Mouse (Mus musculus): Measurements from ENCODE around the gene Sh3bp5l.

DNA sequence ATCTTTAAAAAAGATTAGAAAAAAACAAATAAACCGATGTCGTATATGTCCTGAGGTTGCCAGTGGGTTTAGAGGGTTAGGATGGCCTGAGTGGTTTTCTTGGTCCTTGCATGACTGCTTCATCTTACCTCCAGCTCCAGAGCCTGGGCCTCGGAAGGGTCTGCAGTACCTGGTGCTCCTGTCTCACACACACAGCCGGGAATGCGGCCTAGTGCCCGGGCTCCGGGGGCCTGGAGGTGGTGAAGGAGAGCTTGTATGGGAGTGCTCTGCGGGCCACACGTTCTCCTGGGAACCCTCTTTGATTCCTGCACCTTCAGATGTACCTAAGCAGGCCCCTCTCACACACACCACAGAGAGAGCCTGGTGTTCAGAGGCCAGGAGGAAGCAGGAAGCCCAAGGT is 21.9 kb upstream of the Sh3bp5l start:
- TF ChIP-seq GATA1 (IDR thresholded peaks at IDR 0.05; ENCODE audit: low read length) (no peak), TAL1 (IDR thresholded peaks at IDR 0.05; ENCODE audit: low read length) (no peak)
